Mouse (Mus musculus) embryonic facial prominence, embryonic 15.5 days (tissue): ENCODE data around the gene Gm8897. TPM values are rescaled to one million over a fixed set of nuclear protein-coding genes. Genes with fewer than 3 reads are reported as not detected.
"Not testable (repeated sequence)": the region's sequence is repeated elsewhere in the genome, so short reads cannot be mapped to it uniquely, and the experiment has no call there.

Experiments
- ATAC-seq: fragments of 200-750 bp; cut with Nextera tagmentation; 2 replicates; pipeline ENCODE4 v1.8.0; 2017; ENCODE audit warnings: low read depth, moderate TSS enrichment; ENCODE audit not compliant: insufficient number of reproducible peaks, low FRiP score, low TSS enrichment
- H3K27ac ChIP-seq: fragments of 300-500 bp; sonication (generic); replicated peaks from 2 replicates; pipeline ENCODE4 v1.5.1; 2015; ENCODE audit warnings: mild to moderate bottlenecking, inconsistent platforms
- H3K27me3 ChIP-seq: fragments of 300-500 bp; sonication (generic); 2 replicates; pipeline ENCODE4 v1.6.1; 2015; ENCODE audit warnings: inconsistent platforms
- H3K36me3 ChIP-seq: fragments of 300-500 bp; sonication (generic); 2 replicates; pipeline ENCODE4 v1.6.1; 2015; ENCODE audit warnings: mild to moderate bottlenecking, inconsistent platforms
- H3K4me1 ChIP-seq: fragments of 300-500 bp; sonication (generic); 2 replicates; pipeline ENCODE4 v1.6.1; 2015; ENCODE audit warnings: inconsistent platforms
- H3K4me2 ChIP-seq: fragments of 300-500 bp; sonication (generic); replicated peaks from 2 replicates; pipeline ENCODE4 v1.6.1; 2015; ENCODE audit warnings: mild to moderate bottlenecking, inconsistent platforms
- H3K4me3 ChIP-seq: fragments of 300-500 bp; sonication (generic); replicated peaks from 2 replicates; pipeline ENCODE4 v1.5.1; 2015; ENCODE audit warnings: mild to moderate bottlenecking, inconsistent platforms
- H3K9ac ChIP-seq: fragments of 300-500 bp; sonication (generic); 2 replicates; pipeline ENCODE4 v1.6.1; 2015; ENCODE audit warnings: inconsistent platforms
- H3K9me3 ChIP-seq: fragments of 300-500 bp; sonication (generic); replicated peaks from 2 replicates; pipeline ENCODE4 v1.6.1; 2016; ENCODE audit warnings: inconsistent platforms
- WGBS: fragments of 180-500 bp; shearing (Covaris S2); methylation state at CpG from one replicate; pipeline ENCODE4 v1.1.7; 2015; 5-methylcytosine and 5-hydroxymethylcytosine counted together
- polyA plus RNA-seq: library from polyadenylated mRNA; unstranded; fragments of >200 nt; fragmentation: Nextera tagmentation; extraction: Ambion mirVana; gene quantifications from 2 replicates; pipeline ENCODE4 v1.2.1, GENCODE M21; 2015

The Gm8897 gene
- polyA plus RNA-seq, result not detected in 2 replicates

GRCm38 (mm10) chr5:11416118-11416517 lies at the start of gene Gm8897:
Gm8897 (plus strand) TSS chr5:11416418.
- not testable (repeated sequence) for H3K27ac ChIP-seq, H3K4me3 ChIP-seq, H3K27me3 ChIP-seq, H3K9ac ChIP-seq, ATAC-seq, H3K4me2 ChIP-seq, H3K36me3 ChIP-seq, H3K9me3 ChIP-seq, H3K4me1 ChIP-seq
- 53% methylated on average over 2 of the region's 2 CpGs for WGBS

- not testable (repeated sequence) for H3K36me3 ChIP-seq, H3K9ac ChIP-seq, H3K4me3 ChIP-seq, H3K4me1 ChIP-seq, ATAC-seq, H3K27me3 ChIP-seq, H3K4me2 ChIP-seq, H3K9me3 ChIP-seq, H3K27ac ChIP-seq
- 61% methylated on average over 1 of the region's 1 CpGs for WGBS
These were observed 473 bp downstream of the Gm8897 start for GRCm38 (mm10) chr5:11416691-11417090.

Other genes with a start within 250 kb of the Gm8897 start
- gene Gm5861, start 233.3 kb upstream of the Gm8897 start, polyA plus RNA-seq, result not detected in 2 replicates
- not detected in 2 replicates for gene Gm8890, start 160.4 kb upstream of the Gm8897 start, polyA plus RNA-seq
- not detected in 2 replicates for gene Speer1, start 74.9 kb upstream of the Gm8897 start, polyA plus RNA-seq
- gene Gm8906, start 86.3 kb downstream of the Gm8897 start, polyA plus RNA-seq, result not detected in 2 replicates
- 0.21 TPM in 1 of 2 replicates, not detected in the other for gene Gm6460, start 178.5 kb downstream of the Gm8897 start, polyA plus RNA-seq